ENCODE assay signal across 26 mouse cellular contexts in the genomic region with DNA sequence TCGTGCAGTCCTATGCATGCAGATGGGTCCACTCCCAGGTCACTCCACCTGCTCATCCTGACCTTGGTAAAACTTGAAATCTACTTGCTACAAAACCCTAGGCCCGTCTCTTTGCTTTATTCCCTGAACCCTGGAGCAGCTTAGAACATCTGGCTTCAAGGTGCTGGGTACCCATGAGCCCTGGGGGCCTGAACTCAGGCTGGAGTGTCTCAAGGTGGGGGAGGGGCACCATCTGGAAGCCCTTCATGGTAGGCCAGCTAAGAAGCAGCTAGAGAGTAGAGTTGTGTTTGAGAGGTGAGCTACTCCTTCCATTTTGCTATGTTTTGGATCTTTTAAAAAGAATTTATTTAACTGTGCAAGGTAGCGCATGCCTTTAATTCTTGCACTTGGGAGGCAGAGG. TPM values are rescaled to one million over a fixed set of nuclear protein-coding genes. Genes with fewer than 3 reads are reported as not detected.
DNase-seq lines count a peak whose midpoint lies in the region; ATAC-seq lines count a peak whose summit lies in the region.
"Had no signal": no experiment of that assay in that cellular context is flagged by ENCODE, and none has a peak within 500 bp of the region (broad histone marks: within the 10 kb centered on the region; RNA-seq: fewer than 3 reads in every experiment).

No protein-coding gene starts in this region.

- no peaks in the 10 kb centered on the region for H3K4me1 ChIP-seq in hindbrain, embryonic 11.5 days (replicated peaks; ENCODE audit: control insufficient read depth, insufficient read depth, low read length)
- H3K4me1 ChIP-seq in hindbrain, embryonic 16.5 days (ENCODE audit: control insufficient read depth, insufficient read depth, low read depth, low read length) = no peaks in the 10 kb centered on the region
- peaks cover 11% of the 10 kb centered on the region for H3K4me1 ChIP-seq in neural tube, embryonic 15.5 days
- H3K4me1 ChIP-seq: forebrain, embryonic 15.5 days; limb, embryonic 13.5 days; midbrain, embryonic 13.5 days had no signal

- H3K4me2 ChIP-seq in hindbrain, embryonic 11.5 days (replicated peaks; ENCODE audit: low read depth, low read length) = no peak overlapping the region
- no peak overlapping the region for H3K4me2 ChIP-seq in hindbrain, embryonic 16.5 days (ENCODE audit: low read length)
- H3K4me2 ChIP-seq in neural tube, embryonic 15.5 days = no peak overlapping the region
- H3K4me2 ChIP-seq: forebrain, embryonic 15.5 days; heart, embryonic 13.5 days; limb, embryonic 13.5 days; liver, embryonic 12.5 days; midbrain, embryonic 13.5 days had no signal

- no peaks in the 10 kb centered on the region for H3K9me3 ChIP-seq in hindbrain, embryonic 11.5 days (ENCODE audit: control insufficient read depth, low read length)
- H3K9me3 ChIP-seq in hindbrain, embryonic 16.5 days (ENCODE audit: control insufficient read depth, low read length) = no peaks in the 10 kb centered on the region
- no peaks in the 10 kb centered on the region for H3K9me3 ChIP-seq in neural tube, embryonic 15.5 days (replicated peaks)
- H3K9me3 ChIP-seq: forebrain, embryonic 15.5 days; heart, embryonic 13.5 days; limb, embryonic 13.5 days; liver, embryonic 12.5 days; midbrain, embryonic 13.5 days had no signal

- H3K4me3 ChIP-seq in hindbrain, embryonic 11.5 days (ENCODE audit: low read depth, low read length) = no peak overlapping the region
- H3K4me3 ChIP-seq in hindbrain, embryonic 16.5 days (ENCODE audit: low read length) = no peak overlapping the region
- no peak overlapping the region for H3K4me3 ChIP-seq in neural tube, embryonic 15.5 days (replicated peaks)
- H3K4me3 ChIP-seq: forebrain, embryonic 15.5 days; heart, embryonic 13.5 days; limb, embryonic 13.5 days; liver, embryonic 12.5 days; midbrain, embryonic 13.5 days had no signal

- ATAC-seq in hindbrain, embryonic 11.5 days (ENCODE audit: low FRiP score) = no peak
- ATAC-seq in hindbrain, embryonic 16.5 days = no peak
- 0 out of 2 replicates have a peak, but pooled peaks have one; percentile 12 for ATAC-seq in neural tube, embryonic 15.5 days (ENCODE audit: low FRiP score)
- ATAC-seq in megakaryocyte-erythroid progenitor cell, adult 5-6 weeks (replicated peaks; ENCODE audit: low FRiP score, low TSS enrichment, poor library complexity, severe bottlenecking) = no peak
- ATAC-seq: activated CD4-positive, CD25-positive, alpha-beta regulatory T cell, adult 4 months; CD4-positive, CD25-positive, alpha-beta regulatory T cell, adult 4 months; forebrain, embryonic 15.5 days; intestine, embryonic 16.5 days; liver, embryonic 12.5 days; liver, postnatal 0 days; midbrain, embryonic 13.5 days had no signal

- DNase-seq in hindbrain, embryonic 11.5 days (ENCODE audit: low spot score) = peak; percentile 12
- DNase-seq in thymus, postnatal 4 days = peak; percentile 44
- no peak for DNase-seq in thymus, postnatal 36 days
- DNase-seq in forelimb bud, embryonic 11.5 days (ENCODE audit: low read depth, low spot score) = peak; percentile 64
- DNase-seq in ovary, adult 18-20 months (ENCODE audit: low spot score) = no peak
- DNase-seq: adrenal gland, adult 2 months; cerebellum, adult 8-10 months; cerebellum, postnatal 25 days; gastrocnemius, postnatal 10 days; heart, postnatal 10 days; kidney, adult 9 months; kidney, postnatal 14 days; liver, postnatal 0 days; lung, postnatal 36 days; right cerebral cortex, postnatal 14 days had no signal

- H3K36me3 ChIP-seq in hindbrain, embryonic 11.5 days (ENCODE audit: control insufficient read depth, insufficient read depth, low read length) = no peaks in the 10 kb centered on the region
- 0 out of 2 replicates have a peak, but pooled peaks cover 7% of the 10 kb centered on the region for H3K36me3 ChIP-seq in hindbrain, embryonic 16.5 days (ENCODE audit: control insufficient read depth, insufficient read depth, low read length)
- H3K36me3 ChIP-seq in neural tube, embryonic 15.5 days = peaks cover 10% of the 10 kb centered on the region; the same call in 1 of the 2 replicates
- H3K36me3 ChIP-seq: liver, embryonic 12.5 days had no signal

- H3K9ac ChIP-seq in hindbrain, embryonic 11.5 days (ENCODE audit: low read depth, low read length) = no peak overlapping the region
- H3K9ac ChIP-seq in hindbrain, embryonic 16.5 days (ENCODE audit: low read depth, low read length) = no peak overlapping the region
- H3K9ac ChIP-seq in neural tube, embryonic 15.5 days (replicated peaks) = no peak overlapping the region
- H3K9ac ChIP-seq: forebrain, embryonic 15.5 days; heart, embryonic 13.5 days; limb, embryonic 13.5 days; liver, embryonic 12.5 days; liver, postnatal 0 days; midbrain, embryonic 13.5 days had no signal

- no peak overlapping the region for H3K27ac ChIP-seq in hindbrain, embryonic 11.5 days (ENCODE audit: low read depth, low read length)
- no peak overlapping the region for H3K27ac ChIP-seq in hindbrain, embryonic 16.5 days (ENCODE audit: low read depth, low read length)
- H3K27ac ChIP-seq in neural tube, embryonic 15.5 days (replicated peaks) = no peak overlapping the region
- H3K27ac ChIP-seq: forebrain, embryonic 15.5 days; heart, embryonic 13.5 days; limb, embryonic 13.5 days; liver, embryonic 12.5 days; midbrain, embryonic 13.5 days had no signal

- 72% methylated on average over 3 of the region's 3 CpGs for WGBS in hindbrain, embryonic 11.5 days
- WGBS in hindbrain, embryonic 16.5 days = 71% methylated on average over 3 of the region's 3 CpGs
- 68% methylated on average over 3 of the region's 3 CpGs for WGBS in neural tube, embryonic 15.5 days

- H3K27me3 ChIP-seq in hindbrain, embryonic 11.5 days (ENCODE audit: control insufficient read depth, insufficient read depth, low read length) = no peaks in the 10 kb centered on the region
- H3K27me3 ChIP-seq in hindbrain, embryonic 16.5 days (replicated peaks; ENCODE audit: control insufficient read depth, insufficient read depth, low read length) = no peaks in the 10 kb centered on the region
- no peaks in the 10 kb centered on the region for H3K27me3 ChIP-seq in neural tube, embryonic 15.5 days (replicated peaks)
- H3K27me3 ChIP-seq: forebrain, embryonic 15.5 days; heart, embryonic 13.5 days; limb, embryonic 13.5 days; liver, embryonic 12.5 days; midbrain, embryonic 13.5 days had no signal

RNA-seq across cellular contexts. Expression of gene Snx4, which starts 57.8 kb away (rescaled TPM):
- polyA plus RNA-seq in hindbrain, embryonic 11.5 days (2014; fragmentation: Nextera tagmentation; extraction: Ambion mirVana) = 77.2 and 87.4 TPM in 2 replicates
- 87.3 and 103 TPM in 2 replicates for polyA plus RNA-seq in hindbrain, embryonic 16.5 days (2015; fragmentation: Nextera tagmentation; extraction: Ambion mirVana)
- polyA plus RNA-seq in neural tube, embryonic 15.5 days (2015; fragmentation: Nextera tagmentation; extraction: Ambion mirVana) = 80.6 and 84.2 TPM in 2 replicates
- total RNA-seq in megakaryocyte-erythroid progenitor cell, adult 5-6 weeks (2014; fragmentation: Nextera tagmentation) = 24.0 and 36.4 TPM in 2 replicates
- 47.9 and 56.7 TPM in 2 replicates for total RNA-seq in megakaryocyte-erythroid progenitor cell, adult 5-6 weeks (2017)

Comparison
In these comparisons a context has a peak if more than half of its experiments do, and no peak if none do; other contexts are left out.
1. DNase-seq: peak in hindbrain, embryonic 11.5 days (single experiment), thymus, postnatal 4 days (single experiment) and forelimb bud, embryonic 11.5 days (single experiment); none in thymus, postnatal 36 days (0 of 2) and ovary, adult 18-20 months (single experiment).